Mouse (Mus musculus): ENCODE measurements at regions not wholly inside any gene's neighbourhood (a gene's known extent, or its start where the extent isn't known, plus 50 kb on each side); places are given as distances from the start of the nearest gene placed in this dataset.

DNA sequence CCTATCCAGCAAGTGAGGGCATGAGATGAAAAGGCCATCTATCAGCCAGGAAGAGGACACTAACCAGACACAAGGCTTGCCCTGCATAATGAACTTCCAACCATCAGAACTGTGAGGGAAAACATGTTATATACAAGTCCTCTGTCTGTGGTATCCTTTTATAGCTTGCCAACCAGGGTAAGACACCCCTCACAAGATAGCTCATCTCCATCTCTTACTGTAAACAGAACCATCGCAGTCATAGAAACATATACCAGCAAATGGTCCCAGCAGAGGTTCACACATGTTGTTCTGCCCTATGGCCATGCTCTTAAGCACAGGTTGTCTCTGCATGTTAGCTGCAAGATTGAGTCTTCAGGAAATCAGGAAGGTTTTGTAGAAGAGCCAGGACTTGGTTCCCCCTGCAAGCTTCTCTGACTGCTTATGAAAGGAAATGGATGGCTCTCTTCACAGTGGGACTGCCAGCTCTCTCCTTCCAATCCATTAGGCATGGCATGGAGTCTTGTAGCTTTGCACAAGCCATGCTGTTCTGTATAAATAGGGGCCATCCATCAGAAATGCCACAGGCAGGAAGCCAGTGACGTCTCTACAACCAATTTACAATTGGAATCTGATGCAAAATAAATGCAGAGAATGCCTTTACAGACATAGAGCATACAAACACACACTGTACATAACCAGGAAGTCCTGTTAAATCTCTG lies 1514.0 kb upstream of the Lrrc6 start:
- DNase-seq (ENCODE audit: low read depth), result no peak

DNA sequence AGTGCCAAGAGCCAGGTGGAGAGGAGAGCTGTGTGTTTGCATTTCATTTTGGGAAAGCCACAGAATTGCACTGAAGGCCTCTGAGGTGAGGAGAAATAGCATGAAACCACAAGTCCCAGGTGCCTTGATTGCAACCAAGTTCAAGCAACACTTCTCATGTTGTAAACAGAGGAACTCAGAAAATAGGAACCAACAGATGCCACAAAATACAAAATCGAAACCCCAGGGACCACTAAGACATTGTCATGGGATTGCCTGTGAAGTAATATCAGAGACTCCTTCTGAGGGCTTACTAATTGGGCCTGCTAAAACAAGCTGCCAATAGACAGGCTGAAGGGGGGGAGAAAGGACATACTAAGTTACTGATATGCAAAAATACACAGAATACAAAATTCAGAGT lies 1510.5 kb upstream of the Lrrc6 start:
- no peak for DNase-seq (ENCODE audit: low read depth)

DNA sequence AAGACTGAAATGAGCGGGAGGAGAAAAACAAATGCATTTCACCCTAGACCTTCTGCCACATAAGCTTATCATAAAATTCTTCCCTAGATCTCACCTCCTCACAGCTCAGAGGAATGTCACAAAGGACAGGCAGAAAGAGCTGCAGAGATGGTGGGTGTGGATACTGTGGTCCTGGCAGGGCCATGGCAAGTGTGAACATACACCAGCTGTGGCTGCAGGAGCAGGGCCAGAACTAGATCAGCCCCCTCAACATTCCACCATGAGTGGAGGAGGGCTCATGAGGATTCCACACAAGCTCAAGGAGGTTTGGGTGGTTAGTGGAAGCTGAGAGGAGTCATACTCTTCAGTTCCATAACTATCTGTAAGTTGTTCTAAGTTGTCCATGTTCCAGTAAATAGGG lies 1509.5 kb upstream of the Lrrc6 start:
- DNase-seq (ENCODE audit: low read depth), result no peak

DNA sequence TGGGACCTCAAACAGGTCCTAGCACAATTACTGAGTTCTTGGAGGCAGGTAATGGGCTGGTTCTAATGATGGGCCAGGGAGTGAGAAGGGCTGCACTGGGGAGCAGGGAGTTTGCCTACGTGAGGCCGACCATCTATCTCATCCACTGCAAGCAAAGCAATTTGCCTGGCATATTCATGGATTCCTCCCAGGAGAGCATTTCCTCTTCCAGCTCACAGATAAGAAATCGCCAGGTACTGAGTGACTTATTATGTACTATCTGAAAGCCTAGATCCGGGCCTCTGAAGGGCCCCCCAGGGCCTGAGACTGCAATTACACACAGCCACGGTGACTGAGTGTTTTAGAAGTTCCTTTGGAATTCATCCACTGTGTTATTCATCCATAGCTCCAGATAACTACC lies 1504.1 kb upstream of the Lrrc6 start:
- DNase-seq (ENCODE audit: low read depth), result no peak

DNA sequence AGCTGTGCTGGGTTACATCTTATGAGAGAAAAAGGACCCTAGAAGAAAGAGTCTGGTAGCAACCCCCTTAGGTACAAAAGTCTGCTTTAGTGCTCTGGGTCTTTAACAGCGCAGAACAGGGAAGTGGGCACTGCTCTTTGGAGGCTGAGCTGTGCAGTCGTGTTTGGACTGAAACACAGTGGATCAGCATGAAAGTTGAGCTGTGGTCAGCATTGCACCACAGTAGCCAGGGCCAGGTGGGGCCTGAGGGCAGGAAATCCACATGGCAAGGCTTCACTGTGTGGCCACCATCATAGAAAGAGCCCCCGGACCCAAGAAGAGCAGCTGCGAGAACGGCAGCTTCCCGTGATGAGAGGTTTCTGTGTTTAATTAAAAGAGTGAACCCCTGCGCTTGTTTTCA lies 1495.8 kb upstream of the Lrrc6 start:
- no peak for DNase-seq (ENCODE audit: low read depth)

DNA sequence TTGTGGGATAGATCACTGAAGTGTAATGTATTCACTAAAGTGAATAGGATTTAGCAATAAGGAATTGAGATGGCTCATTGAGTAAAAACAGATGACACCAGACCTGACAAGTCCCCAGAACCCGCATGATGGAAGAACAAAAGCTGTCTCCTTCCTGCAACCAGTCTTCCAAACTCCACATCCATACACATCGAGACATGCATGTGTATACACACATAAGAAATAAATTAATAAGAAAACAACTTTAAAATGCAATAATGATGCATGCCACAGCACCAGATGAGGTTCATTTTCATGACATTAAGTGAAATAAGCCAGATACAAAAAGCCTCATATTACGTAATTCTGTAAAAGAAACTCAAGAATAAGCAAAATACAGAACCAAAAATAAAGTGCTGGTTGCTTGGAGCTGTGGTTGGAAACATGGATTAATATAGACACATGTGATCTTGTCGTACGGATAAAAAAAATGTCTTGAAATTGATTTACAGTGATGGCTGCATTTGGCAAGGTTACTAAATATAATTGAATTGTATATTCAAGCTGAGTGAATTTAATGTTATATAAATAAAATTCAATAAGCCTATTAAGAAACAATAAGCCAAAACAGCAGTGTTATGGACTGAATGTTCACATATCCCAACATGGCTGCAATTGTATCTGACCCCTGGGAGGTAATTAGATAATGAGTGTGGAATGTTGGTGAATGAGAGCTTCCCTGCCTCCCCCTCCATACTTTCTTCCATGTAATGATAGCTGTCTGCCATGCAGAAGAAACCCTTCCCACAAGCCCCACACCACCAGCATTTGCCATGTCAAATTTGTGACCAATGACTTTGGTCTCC lies 1488.9 kb upstream of the Lrrc6 start:
- no peak for DNase-seq (ENCODE audit: low read depth)

DNA sequence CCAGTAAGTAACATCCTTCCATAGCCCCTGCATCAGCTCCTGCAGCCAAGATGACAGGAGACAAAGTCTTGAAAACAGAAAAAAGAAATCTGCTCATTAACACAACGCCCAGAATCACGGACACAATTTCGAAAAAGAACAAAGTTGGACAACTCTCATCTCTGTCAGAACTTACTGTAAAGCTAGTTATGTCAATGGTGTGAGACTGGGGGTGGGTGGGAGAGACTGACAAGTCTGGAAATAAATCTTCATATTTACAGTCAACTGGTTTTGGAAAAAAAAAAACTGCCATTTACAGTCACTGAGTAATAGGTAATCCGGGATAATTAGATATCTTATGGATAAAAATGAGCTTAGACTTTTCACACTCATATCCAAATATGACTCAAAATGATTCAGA lies 1487.2 kb upstream of the Lrrc6 start:
- DNase-seq (ENCODE audit: low read depth), result no peak

DNA sequence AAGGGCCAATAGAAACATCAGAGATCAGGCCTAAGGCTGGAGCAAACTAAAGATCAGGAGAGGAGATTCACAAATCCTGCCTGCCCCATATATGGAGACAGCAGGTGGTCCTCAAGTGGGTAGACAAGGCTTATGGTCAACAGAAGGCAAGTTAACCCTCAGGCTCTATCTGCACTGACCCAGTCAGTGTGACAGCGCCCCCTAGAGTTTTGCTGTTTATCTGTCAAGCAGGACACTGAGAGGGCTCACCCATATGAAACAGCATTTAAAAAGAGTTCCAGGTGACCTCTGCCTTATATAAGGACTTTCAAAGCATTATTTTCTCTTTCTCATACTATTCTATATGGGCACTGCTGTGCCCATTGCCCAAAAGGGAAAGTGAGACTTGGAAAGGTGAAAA lies 1482.5 kb upstream of the Lrrc6 start:
- peak; percentile 18 for DNase-seq (ENCODE audit: low read depth)

DNA sequence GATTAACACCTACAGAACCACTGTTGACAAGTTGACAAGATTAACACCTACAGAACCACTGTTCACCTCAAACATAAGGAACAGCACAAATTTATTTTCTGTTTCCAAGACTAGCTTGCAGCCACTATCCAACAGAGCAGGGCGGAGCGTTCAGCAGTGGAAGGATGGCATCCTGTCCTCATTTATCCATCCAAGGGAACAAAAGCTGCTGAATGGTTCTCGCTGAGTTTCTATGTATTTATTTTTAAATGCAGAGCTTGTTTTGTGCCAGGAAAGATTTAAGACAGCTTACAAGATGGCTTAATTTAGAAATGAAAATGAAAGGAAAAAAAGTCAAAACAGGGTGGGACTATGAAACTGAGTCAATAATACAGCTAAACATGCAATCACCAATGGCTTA lies 1481.2 kb upstream of the Lrrc6 start:
- DNase-seq (ENCODE audit: low read depth), result no peak

DNA sequence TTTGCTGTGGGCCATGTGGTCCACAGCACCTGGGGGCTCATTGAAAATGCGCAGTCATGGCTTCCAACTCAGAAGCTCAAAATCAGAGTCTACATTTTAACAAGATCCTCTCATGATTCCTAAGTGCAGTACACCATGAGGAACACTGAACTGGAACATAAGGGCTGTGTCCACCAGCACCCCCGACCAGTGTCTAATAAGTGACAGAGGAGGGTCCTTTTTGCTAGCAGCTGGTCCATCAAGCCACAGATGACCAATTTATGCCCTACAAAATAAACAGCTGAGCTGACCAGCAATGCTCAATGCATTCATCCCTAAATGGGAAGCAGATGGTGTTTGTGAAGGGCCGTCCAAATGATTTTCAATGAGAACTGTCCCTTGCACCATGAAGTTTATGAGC lies 1478.7 kb upstream of the Lrrc6 start:
- DNase-seq (ENCODE audit: low read depth), result no peak

DNA sequence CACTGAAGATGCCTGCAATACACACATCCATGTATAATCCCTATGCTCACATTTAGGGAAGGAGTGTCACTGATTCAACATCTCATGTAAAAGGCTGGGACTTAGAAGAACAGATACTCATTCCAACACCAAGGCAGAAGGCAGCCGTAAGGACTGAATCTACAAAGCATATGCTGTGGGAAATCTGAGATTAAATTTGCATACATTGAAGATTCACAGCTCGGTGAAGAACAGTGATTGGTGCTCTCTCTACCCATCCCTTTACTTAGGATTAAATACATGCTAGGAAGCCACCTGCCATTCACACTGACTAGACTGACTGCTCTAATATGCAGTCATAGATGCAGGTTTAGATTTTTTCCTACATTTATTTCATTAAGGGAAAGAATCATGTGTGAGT lies 1476.5 kb upstream of the Lrrc6 start:
- no peak for DNase-seq (ENCODE audit: low read depth)

DNA sequence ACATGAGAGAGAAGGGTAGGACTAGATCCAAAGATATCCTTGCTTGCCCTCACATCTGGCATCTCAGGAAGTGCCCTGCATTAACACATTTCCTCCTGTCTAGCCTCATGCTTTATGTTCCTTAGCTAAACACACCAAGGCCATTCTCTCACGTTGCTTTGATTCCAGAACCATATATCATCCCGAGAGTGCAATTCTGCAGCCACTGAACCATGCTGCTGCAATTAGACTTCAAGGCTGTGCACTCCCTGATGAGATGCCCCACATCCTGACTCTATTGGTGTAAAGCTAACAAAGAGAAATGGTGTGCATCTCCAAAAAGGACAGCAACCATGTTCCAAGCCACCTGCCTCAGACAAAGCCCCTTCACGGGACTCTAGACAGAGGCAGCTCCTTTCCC lies 1471.3 kb upstream of the Lrrc6 start:
- DNase-seq (ENCODE audit: low read depth), result no peak

DNA sequence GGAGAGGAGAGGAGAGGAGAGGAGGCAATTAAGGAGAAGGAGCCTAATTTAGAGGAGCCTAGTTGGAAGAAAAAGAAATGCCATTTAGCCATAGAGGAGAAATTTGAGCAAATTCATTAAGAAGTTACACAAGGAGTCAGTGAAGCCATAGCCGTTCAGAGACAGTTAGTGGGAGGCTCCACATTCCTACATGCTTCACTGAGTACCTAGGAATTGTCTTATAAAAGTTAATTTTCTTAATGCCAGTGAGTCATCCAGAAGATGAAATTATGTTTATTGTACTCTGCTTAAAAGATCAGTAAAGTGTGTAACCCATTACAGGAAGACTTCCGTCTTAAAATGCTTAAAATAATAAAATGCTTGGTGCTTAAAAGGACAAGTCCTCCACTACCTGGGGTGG lies 1453.5 kb upstream of the Lrrc6 start:
- DNase-seq (ENCODE audit: low read depth), result no peak

DNA sequence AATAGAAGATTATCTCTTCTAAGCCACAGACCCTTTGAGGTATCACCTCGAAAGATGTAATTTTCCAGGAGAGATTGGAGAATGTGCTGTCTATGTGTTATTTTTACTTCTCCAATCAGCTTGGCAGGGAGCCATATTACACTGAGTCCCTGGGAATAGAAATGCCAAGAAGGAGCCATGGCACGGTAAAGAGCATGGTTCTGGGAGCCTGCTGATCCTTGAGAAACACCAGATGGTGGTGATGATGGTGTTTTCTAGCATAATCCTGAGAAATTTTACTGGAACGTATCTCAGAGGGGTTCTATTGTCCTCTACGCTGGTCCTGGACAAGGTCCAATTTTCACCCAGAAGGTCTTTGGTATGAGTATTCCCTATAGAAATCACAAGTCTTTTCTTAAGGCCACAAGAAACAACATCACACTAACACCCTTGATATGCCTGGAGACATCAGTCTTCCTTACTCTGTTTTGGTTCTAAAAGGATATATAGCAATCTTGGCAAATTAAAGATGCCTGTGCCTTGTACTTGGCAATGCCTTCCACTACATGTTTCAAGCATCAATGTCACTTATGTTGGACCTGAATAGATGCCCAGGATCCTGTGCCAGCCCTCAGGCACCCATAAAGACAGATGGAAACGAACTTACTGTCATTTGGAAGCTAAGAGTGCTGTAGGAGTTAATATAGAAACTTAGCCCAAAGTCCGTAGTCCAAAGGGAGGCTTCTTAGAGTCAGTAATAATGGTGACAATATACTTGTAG lies 1449.8 kb upstream of the Lrrc6 start:
- DNase-seq (ENCODE audit: low read depth), result no peak

DNA sequence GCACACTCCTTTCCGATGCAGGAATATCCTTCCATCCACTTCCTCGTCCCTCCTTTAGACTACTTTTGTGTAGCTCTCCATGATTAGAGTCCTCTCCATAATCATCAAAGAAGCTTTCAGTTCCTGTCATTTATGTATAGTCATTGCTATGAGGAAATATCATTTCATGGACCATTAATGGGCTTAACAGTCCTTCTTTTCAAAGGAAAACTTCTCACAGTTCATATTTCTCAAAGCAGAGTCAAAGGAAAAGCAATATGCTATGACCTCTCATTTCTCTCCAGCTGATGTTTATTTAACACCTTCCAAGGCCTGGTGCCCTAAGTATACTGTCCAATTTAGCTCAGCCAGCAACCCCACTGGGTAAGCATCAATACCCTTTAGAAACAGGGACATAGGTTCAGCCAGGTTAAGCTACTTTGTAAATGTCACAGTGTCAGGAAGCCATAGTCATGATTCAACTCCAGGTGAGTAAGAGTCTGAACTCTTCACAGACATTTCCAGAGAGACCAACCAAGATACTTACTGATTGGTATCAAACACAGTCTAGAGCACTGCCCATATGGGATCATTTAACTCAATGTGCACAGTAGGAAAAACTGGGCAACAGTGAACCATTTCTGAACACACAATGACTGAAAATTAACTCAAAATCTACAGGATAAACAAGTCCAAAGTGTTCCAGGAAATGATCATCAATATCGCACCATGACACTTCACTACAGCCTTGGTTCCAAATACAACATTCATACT lies 1443.8 kb upstream of the Lrrc6 start:
- DNase-seq (ENCODE audit: low read depth), result no peak

DNA sequence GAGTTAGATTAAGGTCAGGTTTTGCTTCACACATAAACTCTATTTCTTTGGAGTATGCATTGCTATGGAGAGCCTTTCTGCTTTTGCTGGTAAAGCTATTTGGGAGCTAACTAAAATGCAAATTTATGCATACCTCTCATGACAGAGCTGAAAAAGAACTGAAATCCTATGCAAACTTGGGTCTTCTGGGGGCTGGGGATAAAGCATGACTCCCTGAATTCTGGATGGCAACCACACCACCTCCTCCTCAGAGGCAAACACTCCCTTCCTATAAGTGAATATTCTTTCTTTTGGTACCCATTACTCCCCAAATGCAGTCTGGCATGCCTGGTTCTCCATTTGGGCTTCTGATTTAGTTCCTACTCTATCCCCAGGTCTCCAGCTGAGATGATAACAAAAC lies 1442.3 kb upstream of the Lrrc6 start:
- DNase-seq (ENCODE audit: low read depth), result no peak

DNA sequence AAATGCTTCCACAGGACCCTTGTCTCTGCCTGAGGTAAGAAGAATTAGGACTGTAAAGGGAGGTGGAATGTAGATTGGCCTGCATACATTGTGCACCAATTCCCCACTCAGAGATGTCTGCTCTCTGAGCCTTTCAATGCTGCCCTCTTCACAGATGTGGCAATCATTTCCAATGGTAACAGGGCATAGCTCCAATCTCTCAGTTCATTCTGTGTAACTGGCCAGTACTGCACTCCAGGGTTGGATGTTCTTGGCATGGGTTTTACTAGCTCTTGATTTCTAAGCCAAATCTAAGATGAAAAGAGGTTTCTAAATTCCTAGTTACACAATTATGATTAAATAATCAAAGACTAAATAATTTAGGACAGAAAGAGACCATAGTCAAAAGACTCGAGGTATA lies 1439.8 kb upstream of the Lrrc6 start:
- no peak for DNase-seq (ENCODE audit: low read depth)

DNA sequence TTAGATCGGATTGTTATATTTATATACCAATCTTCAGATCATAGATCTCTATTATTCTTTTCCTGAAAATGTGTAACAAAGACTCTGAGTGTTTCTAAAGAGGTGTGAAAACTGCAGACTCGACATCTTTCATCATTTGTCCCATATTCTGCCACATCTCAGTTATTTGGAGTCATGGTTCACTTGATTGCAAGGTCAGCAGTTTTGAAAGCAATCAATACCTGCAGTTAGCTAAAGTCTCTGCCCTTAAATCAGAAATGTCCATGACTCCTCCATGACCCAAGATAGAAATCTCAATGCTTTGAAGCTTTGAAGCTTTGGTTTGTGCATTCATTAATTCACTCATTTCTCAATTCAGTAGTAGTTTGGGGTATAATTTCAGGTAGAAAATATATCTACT lies 1424.2 kb upstream of the Lrrc6 start:
- no peak for DNase-seq (ENCODE audit: low read depth)

DNA sequence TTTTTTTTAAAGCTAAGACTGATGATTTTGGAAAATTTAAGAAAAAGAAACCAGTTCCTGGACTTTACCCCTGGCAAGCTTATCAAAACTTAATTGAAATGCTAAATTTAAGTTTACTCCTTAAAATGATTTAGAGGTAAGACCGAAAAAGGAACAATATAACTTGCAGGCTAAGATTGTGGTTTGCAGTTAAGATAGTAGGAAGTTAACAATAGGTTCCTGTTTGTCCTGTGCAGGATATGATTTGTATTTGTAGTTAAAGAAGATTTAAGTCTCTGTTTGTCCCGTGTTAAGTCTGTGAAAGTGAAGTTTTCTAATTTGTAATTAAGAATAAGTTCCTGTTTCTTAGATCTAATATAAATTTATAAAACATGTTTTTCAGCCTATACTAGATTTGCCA lies 1406.3 kb upstream of the Lrrc6 start:
- no peak for DNase-seq (ENCODE audit: low read depth)

DNA sequence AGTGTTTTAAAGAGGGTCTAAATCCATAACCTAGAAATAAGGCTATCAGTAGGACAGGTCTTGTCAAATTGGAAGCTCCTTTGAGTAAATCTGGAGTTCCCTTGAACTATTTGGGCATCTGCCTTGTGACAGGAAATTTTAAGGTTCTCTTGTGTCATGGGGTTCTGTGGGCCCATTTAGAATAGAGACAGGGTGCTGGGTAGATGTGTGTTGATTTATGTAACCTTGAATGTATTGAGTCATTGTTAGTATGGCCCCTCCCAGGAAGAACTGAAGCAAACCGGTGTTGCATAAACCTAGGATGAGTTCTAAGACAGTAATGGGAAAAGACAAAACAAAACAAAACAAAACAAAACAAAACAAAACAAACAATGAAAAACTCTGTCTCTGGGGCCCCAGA lies 1404.6 kb upstream of the Lrrc6 start:
- DNase-seq (ENCODE audit: low read depth), result no peak

DNA sequence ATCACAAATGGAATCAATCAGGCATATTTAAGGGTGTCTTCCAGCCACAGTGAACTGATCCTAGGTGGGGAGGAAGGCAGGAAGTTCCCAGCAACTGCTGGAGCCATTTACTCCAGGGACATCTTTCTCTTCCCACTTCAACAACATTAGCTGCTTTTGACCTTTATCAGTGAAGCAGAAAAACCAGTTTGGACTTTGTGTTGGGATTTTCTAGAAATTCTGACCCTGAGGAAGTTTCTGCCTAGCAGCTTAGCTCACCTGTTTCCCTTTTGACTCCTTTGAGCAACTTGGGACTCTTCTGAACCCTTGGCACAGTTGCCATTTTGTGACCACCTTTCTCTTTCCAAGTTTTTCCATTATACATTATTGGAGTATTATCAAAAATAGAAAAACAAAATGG lies 1403.9 kb upstream of the Lrrc6 start:
- no peak for DNase-seq (ENCODE audit: low read depth)

DNA sequence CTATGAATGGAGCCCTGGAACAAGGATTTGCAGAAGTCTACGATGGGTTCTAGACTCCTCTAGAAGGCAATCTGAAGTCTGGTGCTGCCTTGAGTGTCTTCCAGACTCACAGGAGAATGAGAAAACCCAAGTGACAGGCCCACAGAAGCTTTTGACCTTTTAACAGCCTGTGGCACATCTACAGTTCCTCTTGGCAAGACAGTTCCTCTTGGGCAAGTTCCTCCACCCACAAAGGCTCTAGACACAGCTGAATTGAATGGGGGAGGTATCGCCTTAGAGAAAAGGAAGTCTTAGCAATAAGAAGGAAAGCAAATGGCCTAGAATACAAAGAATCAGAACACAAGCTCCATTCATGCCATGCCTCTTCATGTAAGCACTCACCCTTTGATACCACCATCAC lies 1402.3 kb upstream of the Lrrc6 start:
- no peak for DNase-seq (ENCODE audit: low read depth)

Data from induced T-regulatory cell, adult 2 months (primary cell).